Mouse (Mus musculus) intestine, postnatal 0 days (tissue): ENCODE data around the gene Tiprl. TPM values are rescaled to one million over a fixed set of nuclear protein-coding genes. Genes with fewer than 3 reads are reported as not detected.

Experiments
- ATAC-seq: fragments of 200-750 bp; cut with Nextera tagmentation; 2 replicates; pipeline ENCODE4 v1.8.0; 2017; ENCODE audit warnings: mild to moderate bottlenecking, moderate TSS enrichment, moderate library complexity
- H3K27ac ChIP-seq: fragments of 300-500 bp; sonication (generic); 2 replicates; pipeline ENCODE4 v1.5.1; 2014; ENCODE audit warnings: mild to moderate bottlenecking, low read depth, low read length, moderate library complexity
- H3K27me3 ChIP-seq: fragments of 300-500 bp; sonication (generic); replicated peaks from 2 replicates; pipeline ENCODE4 v1.6.1; 2014; ENCODE audit warnings: low read length, mixed read lengths; ENCODE audit not compliant: control insufficient read depth, insufficient read depth
- H3K36me3 ChIP-seq: fragments of 300-500 bp; sonication (generic); 2 replicates; pipeline ENCODE4 v1.6.1; 2014; ENCODE audit warnings: mild to moderate bottlenecking, moderate library complexity; ENCODE audit not compliant: control insufficient read depth, insufficient read depth
- H3K4me1 ChIP-seq: fragments of 300-500 bp; sonication (generic); replicated peaks from 2 replicates; pipeline ENCODE4 v1.6.1; 2014; ENCODE audit warnings: antibody characterized with exemption, low read length, mixed read lengths; ENCODE audit not compliant: control insufficient read depth, insufficient read depth
- H3K4me2 ChIP-seq: fragments of 300-500 bp; sonication (generic); replicated peaks from 2 replicates; pipeline ENCODE4 v1.6.1; 2014; ENCODE audit warnings: low read depth, mild to moderate bottlenecking, moderate library complexity
- H3K4me3 ChIP-seq: fragments of 300-500 bp; sonication (generic); 2 replicates; pipeline ENCODE4 v1.5.1; 2014; ENCODE audit warnings: low read depth, low read length
- H3K9ac ChIP-seq: fragments of 300-500 bp; sonication (generic); 2 replicates; pipeline ENCODE4 v1.6.1; 2014; ENCODE audit warnings: mild to moderate bottlenecking, low read depth, low read length
- H3K9me3 ChIP-seq: fragments of 300-500 bp; sonication (generic); 2 replicates; pipeline ENCODE4 v1.6.1; 2016; ENCODE audit warnings: mixed run types; ENCODE audit not compliant: control insufficient read depth
- CTCF ChIP-seq: sonication (generic); IDR thresholded peaks from 2 replicates; pipeline ENCODE4 v1.5.1; 2016; ENCODE audit warnings: low read depth, mild to moderate bottlenecking, control low read depth, antibody characterized with exemption, moderate library complexity
- WGBS: fragments of 180-500 bp; shearing (Covaris S2); extraction: QIAGEN DNeasy Blood & Tissue Kit; methylation state at CpG from one replicate; pipeline ENCODE4 v1.1.7; 2014; 5-methylcytosine and 5-hydroxymethylcytosine counted together
- polyA plus RNA-seq: library from polyadenylated mRNA; unstranded; fragments of >200 nt; fragmentation: Nextera tagmentation; extraction: Ambion mirVana; gene quantifications from 2 replicates; pipeline ENCODE4 v1.2.1, GENCODE M21; 2015

Tiprl gene
- polyA plus RNA-seq, 1 experiment from 2014 or later, result 59.7 TPM

DNA sequence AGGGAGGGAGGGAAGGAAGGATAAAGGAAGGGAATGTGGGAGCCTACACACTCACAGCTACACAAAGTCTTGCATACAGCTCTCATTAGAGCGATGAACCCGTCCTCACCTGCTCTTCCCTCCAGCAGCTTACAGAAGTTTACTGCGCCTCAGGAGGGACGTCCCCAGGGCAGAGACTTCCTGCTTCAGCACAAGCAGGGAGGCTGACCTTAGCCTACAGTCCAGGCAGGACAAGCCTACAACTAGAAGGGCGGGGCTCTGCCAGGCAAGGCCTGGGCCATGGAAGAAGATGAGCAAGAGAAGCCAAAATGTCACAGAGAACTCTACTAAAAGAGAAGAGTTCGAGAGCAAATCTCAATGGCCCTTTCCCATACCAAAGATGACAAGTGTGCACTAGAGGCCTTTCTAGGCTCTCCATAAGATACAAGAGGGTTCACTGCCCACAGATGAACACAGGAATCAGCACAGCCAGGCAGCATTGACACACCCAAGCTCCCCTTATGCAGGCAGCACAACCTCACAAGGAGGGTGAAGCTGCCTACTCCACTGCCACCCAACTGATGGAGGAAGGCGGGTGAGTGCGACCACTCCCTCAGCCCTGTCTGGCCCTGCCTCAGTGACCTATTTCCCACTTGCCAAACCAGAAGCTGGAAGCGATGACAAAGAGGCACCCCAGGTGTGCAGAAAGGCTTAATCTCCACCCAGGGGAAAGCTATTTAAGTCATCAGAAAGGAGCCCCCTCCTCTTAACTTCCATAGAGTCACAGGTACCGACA lies 47.8 kb downstream of the Tiprl start:
- H3K36me3 ChIP-seq, result peaks cover 18% of the 10 kb centered on the region
- peaks cover 4% of the 10 kb centered on the region for H3K4me1 ChIP-seq
- H3K27me3 ChIP-seq, result no peaks in the 10 kb centered on the region
- H3K4me3 ChIP-seq, result no peak overlapping the region
- H3K9me3 ChIP-seq, result no peaks in the 10 kb centered on the region
- peak overlapping the region; percentile 41; the same call in 1 of the 2 replicates for H3K27ac ChIP-seq
- no peak for TF ChIP-seq CTCF
- H3K9ac ChIP-seq, result no peak overlapping the region
- WGBS, result 57% methylated on average over 10 of the region's 10 CpGs
- ATAC-seq, result peak; percentile 58
- H3K4me2 ChIP-seq, result no peak overlapping the region; the same call in 1 of the 2 replicates

GRCm38 (mm10) chr1:165187357-165187756 lies 49.4 kb downstream of the Tiprl start:
- H3K4me2 ChIP-seq, result no peak overlapping the region
- H3K9me3 ChIP-seq, result no peaks in the 10 kb centered on the region
- H3K27ac ChIP-seq, result no peak overlapping the region
- 82% methylated on average over 5 of the region's 5 CpGs for WGBS
- no peak overlapping the region for H3K9ac ChIP-seq
- ATAC-seq, result no peak
- no peak for TF ChIP-seq CTCF
- peaks cover 27% of the 10 kb centered on the region for H3K36me3 ChIP-seq
- peaks cover 4% of the 10 kb centered on the region for H3K4me1 ChIP-seq
- H3K4me3 ChIP-seq, result no peak overlapping the region
- no peaks in the 10 kb centered on the region for H3K27me3 ChIP-seq

DNA sequence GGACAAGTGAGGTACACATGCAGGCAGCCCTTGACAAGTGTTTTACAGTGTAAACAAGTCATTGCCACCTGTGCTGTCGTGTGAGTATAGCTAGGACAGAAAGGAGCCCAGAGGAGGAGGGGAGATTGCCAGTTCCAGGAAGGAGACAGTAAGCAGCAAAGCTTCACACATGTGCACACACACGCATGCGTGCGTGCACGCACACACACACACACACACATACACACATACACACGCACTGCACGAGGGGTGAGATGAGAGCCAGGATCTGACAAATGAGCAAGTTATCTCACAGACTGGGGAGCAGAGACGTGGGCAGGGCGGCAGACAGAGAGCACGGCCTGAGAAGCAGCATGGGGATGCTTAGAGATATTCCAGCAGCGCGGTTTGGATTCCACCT lies 50.3 kb downstream of the Tiprl start:
- no peak for ATAC-seq
- H3K27ac ChIP-seq, result no peak overlapping the region
- 85% methylated on average over 12 of the region's 12 CpGs for WGBS
- H3K4me3 ChIP-seq, result no peak overlapping the region
- TF ChIP-seq CTCF, result no peak
- H3K9ac ChIP-seq, result no peak overlapping the region
- H3K27me3 ChIP-seq, result no peaks in the 10 kb centered on the region
- no peaks in the 10 kb centered on the region for H3K9me3 ChIP-seq
- no peak overlapping the region for H3K4me2 ChIP-seq
- peaks cover 4% of the 10 kb centered on the region for H3K4me1 ChIP-seq
- H3K36me3 ChIP-seq, result peaks cover 34% of the 10 kb centered on the region

DNA sequence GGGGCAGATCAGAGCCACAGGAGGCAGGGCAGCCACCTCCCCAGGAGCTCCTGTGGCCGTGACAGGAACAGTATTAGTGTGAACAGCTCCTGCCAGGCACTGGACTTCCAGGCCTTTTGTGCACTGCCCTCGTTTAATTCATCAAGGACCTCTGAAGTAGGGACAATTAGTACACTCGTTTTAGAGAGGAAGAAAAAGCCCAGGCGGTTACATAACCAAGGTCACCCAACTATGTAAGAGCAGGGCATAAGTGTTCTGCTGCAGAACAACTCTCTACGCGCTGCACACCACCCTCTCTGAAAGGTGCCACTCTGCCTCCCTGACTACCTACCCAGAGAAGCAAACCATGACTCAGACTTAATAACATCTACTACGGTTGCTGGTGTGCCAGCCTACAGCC lies 51.7 kb downstream of the Tiprl start:
- 69% methylated on average over 7 of the region's 7 CpGs for WGBS
- Histone ChIP-seq H3K4me1 (peaks cover 4% of the 10 kb centered on the region), H3K9me3 (no peaks in the 10 kb centered on the region), H3K9ac (no peak overlapping the region), H3K4me3 (no peak overlapping the region), H3K27ac (no peak overlapping the region), H3K4me2 (no peak overlapping the region), H3K36me3 (peaks cover 44% of the 10 kb centered on the region), H3K27me3 (no peaks in the 10 kb centered on the region)
- TF ChIP-seq CTCF, result no peak
- no peak for ATAC-seq

DNA sequence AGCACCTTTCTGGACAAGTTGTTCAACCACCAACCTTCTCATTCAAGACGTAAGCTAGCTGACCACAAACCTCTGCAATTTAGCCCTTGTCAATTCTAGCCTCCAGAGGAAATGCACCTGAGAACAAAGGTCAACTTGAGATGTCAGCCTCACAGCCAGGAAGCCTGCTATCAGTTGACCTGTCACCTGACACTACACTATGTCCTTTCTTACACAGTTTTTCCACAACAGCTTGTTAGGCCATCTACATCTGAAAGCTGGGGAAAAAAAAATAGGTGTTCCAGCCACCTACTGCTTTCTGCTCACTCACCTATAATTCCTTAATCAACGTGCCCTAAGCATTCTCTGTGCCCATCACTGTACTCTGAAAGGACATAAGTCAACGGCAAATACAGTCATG lies 52.6 kb downstream of the Tiprl start:
- Histone ChIP-seq H3K4me1 (peaks cover 4% of the 10 kb centered on the region), H3K9me3 (no peaks in the 10 kb centered on the region), H3K36me3 (peaks cover 44% of the 10 kb centered on the region), H3K4me2 (no peak overlapping the region), H3K4me3 (no peak overlapping the region), H3K9ac (no peak overlapping the region), H3K27ac (no peak overlapping the region), H3K27me3 (no peaks in the 10 kb centered on the region)
- ATAC-seq, result peak; percentile 48; the same call in 1 of the 2 replicates
- TF ChIP-seq CTCF, result no peak
- 62% methylated on average over 3 of the region's 3 CpGs for WGBS

DNA sequence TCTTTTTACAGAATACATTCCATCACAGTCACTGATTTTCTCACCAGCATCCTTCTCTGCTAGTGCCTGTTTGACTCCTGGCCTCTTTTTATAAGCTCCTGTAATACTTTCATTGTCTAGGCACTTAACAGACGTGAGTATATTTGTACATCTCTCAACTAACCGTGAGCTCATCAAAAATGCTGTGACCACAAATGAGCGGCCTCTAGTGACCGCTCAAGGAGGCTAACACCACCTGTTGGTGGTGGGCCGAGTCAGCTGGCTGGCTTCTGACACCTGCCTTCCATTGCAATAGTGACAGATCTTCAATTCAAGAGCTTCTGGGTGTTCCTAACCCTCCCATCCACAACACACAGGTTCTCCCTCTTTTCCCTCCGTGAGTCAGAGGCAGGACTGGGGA lies 53.4 kb downstream of the Tiprl start:
- Histone ChIP-seq H3K4me2 (no peak overlapping the region), H3K4me3 (no peak overlapping the region), H3K4me1 (no peaks in the 10 kb centered on the region), H3K9me3 (no peaks in the 10 kb centered on the region), H3K27me3 (no peaks in the 10 kb centered on the region), H3K36me3 (peaks cover 49% of the 10 kb centered on the region), H3K27ac (no peak overlapping the region), H3K9ac (no peak overlapping the region)
- no peak for ATAC-seq
- 73% methylated on average over 6 of the region's 6 CpGs for WGBS
- TF ChIP-seq CTCF, result no peak
